Mouse (Mus musculus): ENCODE results near the gene Slc7a5. TPM values are rescaled to one million over a fixed set of nuclear protein-coding genes. Genes with fewer than 3 reads are reported as not detected.

The Slc7a5 gene
- total and polyA plus RNA-seq, 3 experiments = 32.6 to 141 (median 127) TPM

GRCm38 (mm10) chr8:121943057-121943540, 35.6 kb upstream of the Slc7a5 start:
- no peak for DNase-seq (ENCODE audit: low spot score)
- TF ChIP-seq POLR2AphosphoS5 (IDR thresholded peaks at IDR 0.05; ENCODE audit: insufficient replicate concordance, low read depth, low read length) (no peak), GATA1 (IDR thresholded peaks at IDR 0.05; ENCODE audit: borderline replicate concordance, low read length) (no peak), TAL1 (conservative IDR thresholded peaks at IDR 0.05; ENCODE audit: low read depth, low read length) (no peak), GATA2 (IDR thresholded peaks at IDR 0.05; ENCODE audit: borderline replicate concordance, low read depth, low read length) (no peak), CTCF (IDR thresholded peaks at IDR 0.05; ENCODE audit: low read depth, low read length) (no peak)
- peaks cover 39% of the 10 kb centered on the region for H3K4me1 ChIP-seq (ENCODE audit: insufficient read depth, low read depth, low read length)
- no peak for ATAC-seq (ENCODE audit: extremely low read depth, insufficient number of reproducible peaks, low FRiP score, poor library complexity, severe bottlenecking)
- peaks cover 20% of the 10 kb centered on the region for H3K27me3 ChIP-seq (ENCODE audit: insufficient read depth, low read length)
- no peaks in the 10 kb centered on the region for H3K9me3 ChIP-seq (replicated peaks)
- peaks cover 14% of the 10 kb centered on the region for H3K36me3 ChIP-seq (replicated peaks)
- H3K4me3 ChIP-seq (ENCODE audit: low read depth, low read length) = no peak overlapping the region

- Histone ChIP-seq H3K9me3 (replicated peaks) (no peaks in the 10 kb centered on the region), H3K27me3 (ENCODE audit: insufficient read depth, low read length) (peaks cover 32% of the 10 kb centered on the region), H3K4me3 (ENCODE audit: low read depth, low read length) (no peak overlapping the region), H3K36me3 (replicated peaks) (peaks cover 1% of the 10 kb centered on the region), H3K4me1 (ENCODE audit: insufficient read depth, low read depth, low read length) (peaks cover 14% of the 10 kb centered on the region)
- TF ChIP-seq POLR2AphosphoS5 (IDR thresholded peaks at IDR 0.05; ENCODE audit: insufficient replicate concordance, low read depth, low read length) (no peak), GATA2 (IDR thresholded peaks at IDR 0.05; ENCODE audit: borderline replicate concordance, low read depth, low read length) (no peak), GATA1 (IDR thresholded peaks at IDR 0.05; ENCODE audit: borderline replicate concordance, low read length) (no peak), TAL1 (conservative IDR thresholded peaks at IDR 0.05; ENCODE audit: low read depth, low read length) (no peak), CTCF (IDR thresholded peaks at IDR 0.05; ENCODE audit: low read depth, low read length) (no peak)
- DNase-seq (ENCODE audit: low spot score) = no peak
- no peak for ATAC-seq (ENCODE audit: extremely low read depth, insufficient number of reproducible peaks, low FRiP score, poor library complexity, severe bottlenecking)
Measured at GRCm38 (mm10) chr8:121938732-121939131, 31.2 kb upstream of the Slc7a5 start.

GRCm38 (mm10) chr8:121936391-121936790, 28.9 kb upstream of the Slc7a5 start:
- Histone ChIP-seq H3K4me1 (ENCODE audit: insufficient read depth, low read depth, low read length) (peaks cover 14% of the 10 kb centered on the region), H3K4me3 (ENCODE audit: low read depth, low read length) (no peak overlapping the region), H3K36me3 (replicated peaks) (no peaks in the 10 kb centered on the region), H3K9me3 (replicated peaks) (no peaks in the 10 kb centered on the region), H3K27me3 (ENCODE audit: insufficient read depth, low read length) (peaks cover 32% of the 10 kb centered on the region)
- ATAC-seq (ENCODE audit: extremely low read depth, insufficient number of reproducible peaks, low FRiP score, poor library complexity, severe bottlenecking) = no peak
- TF ChIP-seq CTCF (IDR thresholded peaks at IDR 0.05; ENCODE audit: low read depth, low read length) = no peak
- TF ChIP-seq POLR2AphosphoS5 (IDR thresholded peaks at IDR 0.05; ENCODE audit: insufficient replicate concordance, low read depth, low read length) = no peak
- TF ChIP-seq GATA1 (IDR thresholded peaks at IDR 0.05; ENCODE audit: borderline replicate concordance, low read length) = no peak
- no peak for TF ChIP-seq GATA2 (IDR thresholded peaks at IDR 0.05; ENCODE audit: borderline replicate concordance, low read depth, low read length)
- no peak for TF ChIP-seq TAL1 (conservative IDR thresholded peaks at IDR 0.05; ENCODE audit: low read depth, low read length)
- DNase-seq (ENCODE audit: low spot score) = no peak

GRCm38 (mm10) chr8:121935341-121936294, 28.1 kb upstream of the Slc7a5 start:
- TF ChIP-seq TAL1 (conservative IDR thresholded peaks at IDR 0.05; ENCODE audit: low read depth, low read length) (no peak), GATA1 (IDR thresholded peaks at IDR 0.05; ENCODE audit: borderline replicate concordance, low read length) (no peak), GATA2 (IDR thresholded peaks at IDR 0.05; ENCODE audit: borderline replicate concordance, low read depth, low read length) (no peak), POLR2AphosphoS5 (IDR thresholded peaks at IDR 0.05; ENCODE audit: insufficient replicate concordance, low read depth, low read length) (no peak), CTCF (IDR thresholded peaks at IDR 0.05; ENCODE audit: low read depth, low read length) (no peak)
- H3K36me3 ChIP-seq (replicated peaks) = no peaks in the 10 kb centered on the region
- peaks cover 17% of the 10 kb centered on the region for H3K4me1 ChIP-seq (ENCODE audit: insufficient read depth, low read depth, low read length)
- no peak overlapping the region for H3K4me3 ChIP-seq (ENCODE audit: low read depth, low read length)
- ATAC-seq (ENCODE audit: extremely low read depth, insufficient number of reproducible peaks, low FRiP score, poor library complexity, severe bottlenecking) (no peak), DNase-seq (ENCODE audit: low spot score) (no peak)
- H3K27me3 ChIP-seq (ENCODE audit: insufficient read depth, low read length) = peaks cover 30% of the 10 kb centered on the region
- no peaks in the 10 kb centered on the region for H3K9me3 ChIP-seq (replicated peaks)

DNA sequence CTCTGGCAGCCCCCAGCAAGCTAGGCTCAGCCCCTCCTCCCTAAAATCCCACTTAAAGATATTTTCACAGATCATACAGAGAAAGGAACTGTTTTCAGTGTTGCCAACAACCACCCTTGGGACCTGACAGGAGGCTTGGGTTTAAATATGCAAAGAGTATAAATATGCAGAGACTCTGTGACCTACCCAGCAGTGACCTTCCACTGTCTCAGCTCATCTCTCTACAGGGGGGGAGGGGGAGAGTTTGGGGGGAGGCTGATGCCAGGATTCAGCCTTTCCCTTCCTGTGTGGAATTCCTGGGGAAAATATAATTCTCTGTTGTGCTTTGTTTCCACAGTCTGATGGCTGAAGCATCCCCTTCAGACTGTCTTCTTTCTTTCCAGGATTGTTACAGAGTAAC, 27.4 kb upstream of the Slc7a5 start:
- peaks cover 34% of the 10 kb centered on the region for H3K27me3 ChIP-seq (ENCODE audit: insufficient read depth, low read length)
- DNase-seq (ENCODE audit: low spot score) = no peak
- no peaks in the 10 kb centered on the region for H3K9me3 ChIP-seq (replicated peaks)
- no peak overlapping the region for H3K4me3 ChIP-seq (ENCODE audit: low read depth, low read length)
- H3K4me1 ChIP-seq (ENCODE audit: insufficient read depth, low read depth, low read length) = peaks cover 17% of the 10 kb centered on the region
- no peaks in the 10 kb centered on the region for H3K36me3 ChIP-seq (replicated peaks)
- no peak for ATAC-seq (ENCODE audit: extremely low read depth, insufficient number of reproducible peaks, low FRiP score, poor library complexity, severe bottlenecking)
- TF ChIP-seq CTCF (IDR thresholded peaks at IDR 0.05; ENCODE audit: low read depth, low read length) (no peak), POLR2AphosphoS5 (IDR thresholded peaks at IDR 0.05; ENCODE audit: insufficient replicate concordance, low read depth, low read length) (no peak), GATA2 (IDR thresholded peaks at IDR 0.05; ENCODE audit: borderline replicate concordance, low read depth, low read length) (no peak), GATA1 (IDR thresholded peaks at IDR 0.05; ENCODE audit: borderline replicate concordance, low read length) (no peak), TAL1 (conservative IDR thresholded peaks at IDR 0.05; ENCODE audit: low read depth, low read length) (no peak)

DNA sequence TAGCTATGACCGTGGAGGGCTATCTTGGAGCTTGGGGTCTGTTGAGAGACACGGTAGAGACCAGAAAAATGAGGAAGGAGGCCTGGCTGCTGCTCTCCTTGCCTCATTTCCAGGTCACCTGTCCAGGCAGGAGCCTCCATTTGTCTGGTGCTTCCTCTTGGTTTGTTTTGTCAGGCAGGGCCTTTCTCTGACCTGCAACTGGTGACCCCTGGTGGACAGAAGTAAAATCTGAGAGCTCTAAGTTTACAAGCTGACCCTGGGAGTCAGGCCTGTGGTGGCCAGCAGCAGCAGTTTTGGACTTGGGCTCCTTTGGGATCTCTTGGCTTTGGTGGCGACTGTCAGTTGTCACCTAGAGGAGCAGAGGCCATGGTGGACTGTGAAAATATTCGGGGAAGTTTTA, 27.0 kb upstream of the Slc7a5 start:
- no peaks in the 10 kb centered on the region for H3K9me3 ChIP-seq (replicated peaks)
- peaks cover 17% of the 10 kb centered on the region for H3K4me1 ChIP-seq (ENCODE audit: insufficient read depth, low read depth, low read length)
- ATAC-seq (ENCODE audit: extremely low read depth, insufficient number of reproducible peaks, low FRiP score, poor library complexity, severe bottlenecking) = peak; percentile 45; the same call in 1 of the 2 replicates

More for the DNA sequence above, 27.0 kb upstream of the Slc7a5 start:
- TF ChIP-seq POLR2AphosphoS5 (IDR thresholded peaks at IDR 0.05; ENCODE audit: insufficient replicate concordance, low read depth, low read length) (no peak), CTCF (IDR thresholded peaks at IDR 0.05; ENCODE audit: low read depth, low read length) (no peak), GATA1 (IDR thresholded peaks at IDR 0.05; ENCODE audit: borderline replicate concordance, low read length) (no peak), GATA2 (IDR thresholded peaks at IDR 0.05; ENCODE audit: borderline replicate concordance, low read depth, low read length) (no peak), TAL1 (conservative IDR thresholded peaks at IDR 0.05; ENCODE audit: low read depth, low read length) (no peak)
- DNase-seq (ENCODE audit: low spot score) = no peak
- Histone ChIP-seq H3K36me3 (replicated peaks) (no peaks in the 10 kb centered on the region), H3K4me3 (ENCODE audit: low read depth, low read length) (no peak overlapping the region), H3K27me3 (ENCODE audit: insufficient read depth, low read length) (peaks cover 30% of the 10 kb centered on the region)

Data from G1E (cell line).